Mouse (Mus musculus) embryonic facial prominence, embryonic 11.5 days (tissue): Measurements from ENCODE around the gene Plekhb2. TPM values are rescaled to one million over a fixed set of nuclear protein-coding genes. Genes with fewer than 3 reads are reported as not detected.

Source experiments
- ATAC-seq: fragments of 200-750 bp; cut with Nextera tagmentation; replicated peaks from 2 replicates; pipeline ENCODE4 v1.8.0; 2017; ENCODE audit warnings: low read depth; ENCODE audit not compliant: insufficient number of reproducible peaks, low FRiP score, low TSS enrichment
- DNase-seq: peaks from one replicate; pipeline ENCODE4 v3.0.0-alpha.2; 2015; ENCODE audit warnings: low spot score
- H3K27ac ChIP-seq: fragments of 300-500 bp; sonication (generic); replicated peaks from 2 replicates; pipeline ENCODE4 v1.5.1; 2014; ENCODE audit warnings: mild to moderate bottlenecking, low read depth, low read length, control low read depth
- H3K27me3 ChIP-seq: fragments of 300-500 bp; sonication (generic); 2 replicates; pipeline ENCODE4 v1.6.1; 2014; ENCODE audit warnings: mild to moderate bottlenecking, low read length, moderate library complexity, mixed read lengths; ENCODE audit not compliant: control insufficient read depth, insufficient read depth
- H3K36me3 ChIP-seq: fragments of 300-500 bp; sonication (generic); replicated peaks from 2 replicates; pipeline ENCODE4 v1.6.1; 2014; ENCODE audit warnings: low read depth, mild to moderate bottlenecking, low read length, moderate library complexity, mixed read lengths; ENCODE audit not compliant: control insufficient read depth, insufficient read depth
- H3K4me1 ChIP-seq: fragments of 300-500 bp; sonication (generic); 2 replicates; pipeline ENCODE4 v1.6.1; 2014; ENCODE audit warnings: low read length, mixed read lengths; ENCODE audit not compliant: control insufficient read depth, insufficient read depth
- H3K4me2 ChIP-seq: fragments of 300-500 bp; sonication (generic); 2 replicates; pipeline ENCODE4 v1.6.1; 2014; ENCODE audit warnings: low read depth, mild to moderate bottlenecking, control low read depth, low read length, moderate library complexity
- H3K4me3 ChIP-seq: fragments of 300-500 bp; sonication (generic); 2 replicates; pipeline ENCODE4 v1.5.1; 2014; ENCODE audit warnings: low read depth, low read length, control low read depth
- H3K9ac ChIP-seq: fragments of 300-500 bp; sonication (generic); replicated peaks from 2 replicates; pipeline ENCODE4 v1.6.1; 2014; ENCODE audit warnings: mild to moderate bottlenecking, control low read depth, low read length
- H3K9me3 ChIP-seq: fragments of 300-500 bp; sonication (generic); replicated peaks from 2 replicates; pipeline ENCODE4 v1.6.1; 2016; ENCODE audit warnings: mild to moderate bottlenecking, low read length, inconsistent platforms, mixed read lengths; ENCODE audit not compliant: control insufficient read depth
- WGBS: fragments of 180-500 bp; shearing (Covaris S2); extraction: QIAGEN DNeasy Blood & Tissue Kit; methylation state at CpG from one replicate; pipeline ENCODE4 v1.1.7; 2014; 5-methylcytosine and 5-hydroxymethylcytosine counted together
- polyA plus RNA-seq: library from polyadenylated mRNA; unstranded; fragments of >200 nt; fragmentation: Nextera tagmentation; extraction: Ambion mirVana; gene quantifications from 2 replicates; pipeline ENCODE4 v1.2.1, GENCODE M21; 2014

The Plekhb2 gene
- polyA plus RNA-seq, 1 experiment from 2014 or later = 25.6 TPM

DNA sequence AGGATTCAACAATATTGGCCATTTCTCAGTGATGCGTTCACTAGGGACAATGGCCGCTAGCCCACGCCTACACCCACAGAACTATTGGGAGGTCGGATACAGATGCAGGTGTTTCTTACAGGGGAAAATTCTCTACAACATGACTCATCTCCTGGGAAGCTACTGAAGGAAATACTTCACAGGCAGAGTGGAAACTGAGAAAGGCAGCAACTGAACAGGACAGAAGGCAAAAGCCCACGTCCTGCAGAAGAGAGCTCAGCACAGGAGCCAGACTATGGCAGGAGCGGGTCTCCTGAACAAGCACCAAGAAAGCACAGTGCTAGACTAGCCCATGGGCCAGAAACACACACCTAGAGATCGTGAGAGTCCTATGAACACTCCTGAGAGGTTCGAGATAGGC lies 25.6 kb upstream of the Plekhb2 start:
- Histone ChIP-seq H3K9me3 (no peaks in the 10 kb centered on the region), H3K27me3 (no peaks in the 10 kb centered on the region), H3K4me2 (no peak overlapping the region), H3K9ac (no peak overlapping the region), H3K4me1 (no peaks in the 10 kb centered on the region), H3K27ac (no peak overlapping the region), H3K36me3 (peaks cover 5% of the 10 kb centered on the region), H3K4me3 (no peak overlapping the region)
- no peak for ATAC-seq
- DNase-seq = no peak
- 92% methylated on average over 8 of the region's 8 CpGs for WGBS

DNA sequence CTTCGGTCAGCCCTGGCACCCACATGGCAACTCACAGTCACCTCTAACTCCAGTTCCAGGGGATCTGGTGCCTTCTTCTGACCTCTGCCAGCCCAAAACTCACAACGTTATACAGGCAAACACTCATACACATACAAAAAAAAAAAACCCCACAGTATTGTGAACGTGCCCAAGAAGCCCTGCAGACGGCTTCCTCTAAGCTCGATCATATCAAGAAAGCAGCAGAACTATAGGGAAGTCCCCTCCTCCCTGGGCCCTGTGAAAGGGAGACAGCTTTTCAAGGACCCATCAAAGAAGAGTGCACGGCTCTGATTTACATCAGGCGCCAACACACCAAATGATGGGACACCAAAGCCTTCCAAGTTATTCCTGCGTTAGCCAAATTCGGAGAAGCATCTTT lies 23.9 kb upstream of the Plekhb2 start:
- no peaks in the 10 kb centered on the region for H3K27me3 ChIP-seq
- no peak for ATAC-seq
- no peaks in the 10 kb centered on the region for H3K9me3 ChIP-seq
- H3K9ac ChIP-seq = no peak overlapping the region
- no peak overlapping the region for H3K4me2 ChIP-seq
- H3K27ac ChIP-seq = no peak overlapping the region
- no peaks in the 10 kb centered on the region for H3K4me1 ChIP-seq
- H3K36me3 ChIP-seq = no peaks in the 10 kb centered on the region; the same call in none of the 2 replicates
- H3K4me3 ChIP-seq = no peak overlapping the region
- no peak for DNase-seq
- WGBS = 94% methylated on average over 9 of the region's 9 CpGs

DNA sequence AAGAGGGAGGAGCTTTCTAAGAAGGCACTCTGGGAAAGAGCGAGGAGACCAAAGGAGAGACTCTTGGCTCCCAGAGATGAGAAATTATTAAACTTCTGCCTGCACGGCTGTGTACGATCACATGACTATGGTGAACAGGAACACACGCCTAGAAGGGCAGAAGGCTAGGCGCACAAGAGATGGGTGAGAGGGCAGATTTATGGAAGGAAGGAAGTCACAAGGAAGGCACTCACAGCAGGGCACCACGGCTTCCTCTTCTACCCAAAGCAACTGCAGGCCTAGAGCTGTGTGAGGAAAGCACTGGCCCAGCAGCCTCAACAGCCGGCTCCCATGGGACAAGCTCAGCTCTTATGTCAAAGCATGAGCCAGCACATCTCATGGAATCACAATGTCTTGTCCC lies 21.9 kb upstream of the Plekhb2 start:
- no peak overlapping the region for H3K27ac ChIP-seq
- no peaks in the 10 kb centered on the region for H3K4me1 ChIP-seq
- ATAC-seq (no peak), DNase-seq (no peak)
- H3K9me3 ChIP-seq = no peaks in the 10 kb centered on the region
- H3K4me2 ChIP-seq = no peak overlapping the region
- no peaks in the 10 kb centered on the region; the same call in 1 of the 2 replicates for H3K36me3 ChIP-seq
- no peaks in the 10 kb centered on the region for H3K27me3 ChIP-seq
- no peak overlapping the region for H3K9ac ChIP-seq
- no peak overlapping the region for H3K4me3 ChIP-seq
- WGBS = 74% methylated on average over 7 of the region's 7 CpGs

DNA sequence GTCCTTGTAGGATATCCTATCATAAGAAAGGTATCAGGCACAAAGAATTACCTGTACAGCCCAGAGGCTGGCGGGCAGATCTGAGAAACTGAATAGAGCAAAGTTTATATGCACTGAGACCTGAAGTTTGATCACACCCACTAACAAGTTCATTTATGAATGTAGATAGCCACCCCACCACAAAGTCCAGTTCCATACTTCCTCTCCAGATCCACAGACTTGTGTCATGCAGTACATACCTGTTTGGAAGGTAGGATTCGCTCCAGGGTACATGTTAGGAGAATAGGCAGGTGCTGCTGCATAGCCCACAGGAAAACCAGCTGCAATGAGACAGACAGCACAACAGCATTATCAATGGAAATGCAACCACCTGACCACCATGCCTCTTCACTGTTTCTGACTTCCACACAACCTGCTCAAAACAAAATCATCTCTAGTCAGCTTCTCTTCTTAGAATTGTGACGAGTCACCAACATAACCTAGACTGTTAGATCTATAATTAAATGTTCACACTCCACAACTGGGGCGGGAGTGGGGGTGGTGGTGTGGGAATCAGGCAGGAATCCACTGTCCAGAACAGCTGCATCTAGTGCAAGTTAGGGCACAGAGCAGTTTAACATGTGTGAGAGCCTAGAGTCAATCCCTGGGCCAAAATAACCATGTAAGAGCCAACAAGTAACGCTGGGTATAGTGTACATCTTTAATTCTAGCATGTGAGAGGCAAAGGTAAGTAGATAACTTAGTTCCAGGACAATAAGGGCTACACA lies 21.1 kb upstream of the Plekhb2 start:
- Histone ChIP-seq H3K4me3 (no peak overlapping the region), H3K4me1 (no peaks in the 10 kb centered on the region), H3K27ac (no peak overlapping the region), H3K4me2 (no peak overlapping the region), H3K9me3 (no peaks in the 10 kb centered on the region), H3K9ac (no peak overlapping the region), H3K27me3 (no peaks in the 10 kb centered on the region), H3K36me3 (no peaks in the 10 kb centered on the region; the same call in 1 of the 2 replicates)
- DNase-seq (no peak), ATAC-seq (no peak)
- 90% methylated on average over 5 of the region's 5 CpGs for WGBS

DNA sequence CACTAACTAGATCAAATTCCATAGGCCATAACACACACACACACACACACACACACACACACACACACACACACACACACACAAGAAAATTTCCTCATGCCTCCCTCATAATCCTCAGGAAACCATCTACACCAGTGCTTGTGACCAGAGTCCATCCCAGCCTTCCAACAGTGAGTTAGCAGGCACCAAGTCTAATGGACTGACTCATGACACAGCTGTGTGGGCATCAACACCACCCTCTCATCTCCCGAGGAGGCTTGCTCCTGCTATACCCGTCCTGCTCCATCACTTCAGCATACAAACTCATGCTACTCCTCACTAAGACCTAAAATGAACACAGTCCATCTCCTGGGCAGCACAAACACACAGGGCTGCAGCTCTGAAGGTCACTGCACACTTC lies 18.8 kb upstream of the Plekhb2 start:
- no peaks in the 10 kb centered on the region for H3K4me1 ChIP-seq
- no peak overlapping the region for H3K27ac ChIP-seq
- H3K4me2 ChIP-seq = no peak overlapping the region
- no peak overlapping the region for H3K4me3 ChIP-seq
- no peaks in the 10 kb centered on the region for H3K9me3 ChIP-seq
- no peak for DNase-seq
- WGBS = 75% methylated on average over 2 of the region's 2 CpGs
- no peak for ATAC-seq
- no peak overlapping the region for H3K9ac ChIP-seq
- H3K27me3 ChIP-seq = no peaks in the 10 kb centered on the region
- H3K36me3 ChIP-seq = peaks cover 4% of the 10 kb centered on the region

DNA sequence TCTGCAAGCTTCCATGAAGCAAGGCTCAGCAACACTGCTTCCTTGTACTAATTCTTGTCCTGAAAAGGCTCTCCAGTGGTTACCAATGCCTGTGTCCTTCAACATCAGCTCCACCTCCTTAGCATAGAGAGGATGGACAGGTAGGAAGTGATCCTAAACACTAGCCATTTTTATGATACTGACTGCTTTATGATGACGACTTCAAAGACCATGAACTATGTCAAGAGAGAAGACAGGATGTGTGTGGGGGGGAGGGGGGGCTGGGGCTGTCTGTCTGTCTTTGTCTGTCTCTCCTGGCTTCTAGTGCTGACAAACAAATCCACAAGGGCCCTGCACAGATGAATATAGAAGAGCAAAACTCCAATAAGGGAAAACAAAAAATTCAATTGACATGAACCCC lies 18.4 kb upstream of the Plekhb2 start:
- no peak for ATAC-seq
- H3K4me3 ChIP-seq = no peak overlapping the region
- no peak overlapping the region for H3K9ac ChIP-seq
- H3K9me3 ChIP-seq = no peaks in the 10 kb centered on the region
- H3K27ac ChIP-seq = no peak overlapping the region
- 90% methylated on average over 1 of the region's 1 CpGs for WGBS
- no peaks in the 10 kb centered on the region for H3K4me1 ChIP-seq
- peaks cover 6% of the 10 kb centered on the region for H3K36me3 ChIP-seq
- H3K27me3 ChIP-seq = no peaks in the 10 kb centered on the region
- H3K4me2 ChIP-seq = no peak overlapping the region
- DNase-seq = no peak

DNA sequence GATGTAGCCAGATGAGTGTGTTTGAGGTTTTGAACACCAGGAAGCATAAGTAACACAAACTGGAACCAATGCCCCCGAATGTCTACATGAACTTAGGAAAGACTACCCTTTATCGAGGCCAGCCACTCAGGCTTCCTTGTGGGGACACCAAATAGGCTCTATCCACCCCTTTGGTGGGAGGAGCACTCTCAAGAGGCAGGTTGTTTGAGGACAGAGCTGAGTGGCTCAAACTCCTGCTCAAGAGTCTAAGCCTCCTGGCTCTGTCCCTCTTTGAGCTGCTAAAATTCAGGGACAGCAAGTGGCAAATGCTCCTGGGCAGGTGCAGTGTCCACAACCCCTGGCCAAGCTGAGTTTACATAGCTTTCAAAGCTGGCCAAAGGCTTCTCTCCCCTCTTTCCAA lies 14.9 kb upstream of the Plekhb2 start:
- 87% methylated on average over 2 of the region's 2 CpGs for WGBS
- no peaks in the 10 kb centered on the region for H3K4me1 ChIP-seq
- no peak for DNase-seq

DNA sequence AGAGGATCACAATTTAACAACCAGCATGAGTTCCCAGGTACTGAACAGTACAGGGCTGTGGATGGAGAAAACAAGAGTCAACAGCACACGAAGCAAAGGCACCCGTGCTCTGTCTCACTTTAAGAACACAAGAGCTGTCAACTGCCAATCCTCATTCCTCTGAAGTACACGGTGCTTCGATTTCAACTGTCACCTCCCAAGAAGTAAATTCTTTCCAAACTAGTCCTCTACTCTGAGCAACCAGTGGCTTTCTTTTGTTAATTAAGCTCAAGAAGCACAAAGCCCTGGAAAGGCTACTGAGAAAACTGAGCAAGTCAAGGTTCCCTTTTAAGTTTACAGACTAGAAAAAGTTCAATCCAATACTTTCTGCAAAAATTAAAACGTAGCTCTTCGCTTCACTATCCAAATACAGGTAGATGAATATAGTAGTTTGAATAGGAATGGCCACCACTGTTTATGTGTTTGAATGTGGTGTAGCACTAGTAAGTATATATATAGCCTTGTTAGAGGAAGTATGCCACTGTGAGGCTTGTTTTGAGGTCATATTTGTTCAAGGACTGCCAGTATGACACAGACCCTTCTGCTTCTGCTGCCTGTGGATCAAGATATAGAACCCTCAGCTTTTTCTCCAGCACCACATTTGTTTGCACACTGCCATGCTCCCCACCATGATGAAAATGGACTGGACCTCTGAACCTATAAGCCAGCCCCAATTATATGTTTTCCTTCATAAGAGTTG lies 11.7 kb upstream of the Plekhb2 start:
- DNase-seq (no peak), ATAC-seq (no peak)
- 78% methylated on average over 6 of the region's 6 CpGs for WGBS
- Histone ChIP-seq H3K9ac (no peak overlapping the region), H3K27ac (no peak overlapping the region), H3K27me3 (no peaks in the 10 kb centered on the region), H3K4me2 (no peak overlapping the region), H3K4me3 (no peak overlapping the region), H3K9me3 (no peaks in the 10 kb centered on the region), H3K4me1 (no peaks in the 10 kb centered on the region; the same call in 1 of the 2 replicates), H3K36me3 (peaks cover 6% of the 10 kb centered on the region)

More for the DNA sequence above, 14.9 kb upstream of the Plekhb2 start:
- Histone ChIP-seq H3K27ac (no peak overlapping the region), H3K9me3 (no peaks in the 10 kb centered on the region), H3K4me3 (no peak overlapping the region), H3K4me2 (no peak overlapping the region), H3K27me3 (no peaks in the 10 kb centered on the region), H3K9ac (no peak overlapping the region), H3K36me3 (peaks cover 6% of the 10 kb centered on the region)
- ATAC-seq = no peak
